ENCODE assay signal across 29 mouse cellular contexts in the genomic region with DNA sequence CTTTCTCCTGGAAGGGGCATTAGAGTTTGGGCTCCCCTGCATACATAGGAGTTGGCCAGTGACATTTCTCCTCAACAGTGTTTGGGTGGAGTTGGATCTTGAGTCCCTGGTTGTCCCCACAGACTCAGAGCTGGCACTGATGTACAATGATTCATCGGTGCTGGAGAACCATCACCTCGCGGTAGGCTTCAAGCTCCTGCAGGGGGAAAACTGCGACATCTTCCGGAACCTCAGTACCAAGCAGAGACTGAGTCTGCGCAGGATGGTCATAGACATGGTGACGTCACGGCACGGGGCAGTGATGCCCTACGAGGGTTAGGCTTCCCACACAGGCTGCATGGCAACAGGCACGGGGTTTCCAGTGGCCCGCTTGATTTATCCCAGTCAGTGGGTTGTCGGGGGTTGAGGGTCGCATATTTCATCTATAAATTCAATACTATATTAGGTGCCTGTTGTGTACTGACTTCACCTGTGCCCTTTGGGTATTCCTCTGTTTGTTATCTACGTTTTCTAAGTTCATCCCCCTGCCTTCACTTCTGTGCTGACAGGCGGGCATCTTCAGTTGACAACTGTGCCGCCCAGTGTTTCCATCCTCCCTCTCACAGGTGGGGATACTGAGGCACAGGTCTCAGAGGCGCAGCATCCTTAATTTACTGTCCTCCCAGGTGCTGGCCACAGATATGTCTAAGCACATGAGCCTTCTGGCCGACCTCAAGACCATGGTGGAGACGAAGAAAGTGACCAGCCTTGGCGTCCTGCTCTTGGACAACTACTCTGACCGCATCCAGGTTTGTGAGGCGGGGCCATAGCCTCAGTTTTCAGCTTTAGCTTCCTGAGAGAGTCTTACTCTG. TPM values are rescaled to one million over a fixed set of nuclear protein-coding genes. Genes with fewer than 3 reads are reported as not detected.
A peak's percentile ranks its signal among the peaks of the same experiment; 100 is the strongest.
DNase-seq lines count a peak whose midpoint lies in the region; ATAC-seq lines count a peak whose summit lies in the region.
"Had no signal": no experiment of that assay in that cellular context is flagged by ENCODE, and none has a peak within 500 bp of the region (broad histone marks: within the 10 kb centered on the region; RNA-seq: fewer than 3 reads in every experiment).

No protein-coding gene starts in this region.

- no peak overlapping the region for H3K9ac ChIP-seq in liver, embryonic 12.5 days
- H3K9ac ChIP-seq: hindbrain, embryonic 13.5 days; limb, embryonic 15.5 days; midbrain, embryonic 13.5 days had no signal

- no peaks in the 10 kb centered on the region for H3K9me3 ChIP-seq in liver, embryonic 12.5 days (replicated peaks)
- H3K9me3 ChIP-seq: forebrain, embryonic 10.5 days; G1E; hindbrain, embryonic 13.5 days; limb, embryonic 15.5 days; megakaryocyte, embryonic 14.5 days; midbrain, embryonic 13.5 days had no signal

- peaks cover 71% of the 10 kb centered on the region for H3K27me3 ChIP-seq in liver, embryonic 12.5 days (replicated peaks)
- H3K27me3 ChIP-seq: Patski had no signal

- no peaks in the 10 kb centered on the region for H3K36me3 ChIP-seq in liver, embryonic 12.5 days
- H3K36me3 ChIP-seq: forebrain, embryonic 10.5 days; G1E; hindbrain, embryonic 13.5 days; limb, embryonic 15.5 days; midbrain, embryonic 13.5 days had no signal

- no peak for ATAC-seq in liver, embryonic 12.5 days
- no peak for ATAC-seq in activated CD4-positive, CD25-positive, alpha-beta regulatory T cell, adult 4 months
- ATAC-seq: midbrain, embryonic 13.5 days; Patski had no signal

- H3K4me3 ChIP-seq in liver, embryonic 12.5 days, result no peak overlapping the region
- H3K4me3 ChIP-seq: forebrain, embryonic 10.5 days; hindbrain, embryonic 13.5 days; limb, embryonic 15.5 days; midbrain, embryonic 13.5 days had no signal

- H3K27ac ChIP-seq in liver, embryonic 12.5 days, result no peak overlapping the region
- H3K27ac ChIP-seq: forebrain, embryonic 10.5 days; hindbrain, embryonic 13.5 days; limb, embryonic 15.5 days; midbrain, embryonic 13.5 days had no signal

- peak; percentile 3 for DNase-seq in gastrocnemius, postnatal 10 days
- no peak for DNase-seq in gastrocnemius, postnatal 14 days
- DNase-seq in liver, result peak; percentile 3
- DNase-seq in thymus, postnatal 4 days, result peak; percentile 6
- DNase-seq in thymus, postnatal 25 days, result no peak
- DNase-seq: adrenal gland, adult 8-10 months; cerebellum, adult 18-20 months; kidney, adult 18-20 months; kidney, postnatal 10 days; left cerebral cortex, postnatal 4 days; lung, adult 18-20 months; thymus, adult 2 months had no signal

- intact Hi-C loops in gastrocnemius, postnatal 14 days (cut with DNase I; ENCODE audit: low total_unique reads), result loop anchor here (5.0 kb wide), 1 partner anchor 36 kb away; no protein-coding TSS in a partner anchor

- 68% methylated on average over 23 of the region's 23 CpGs for WGBS in liver, embryonic 12.5 days (ENCODE audit: insufficient replicate concordance)

- H3K4me1 ChIP-seq in liver, embryonic 12.5 days, result peaks cover 21% of the 10 kb centered on the region

- H3K4me2 ChIP-seq in liver, embryonic 12.5 days, result no peak overlapping the region
- H3K4me2 ChIP-seq: hindbrain, embryonic 13.5 days; limb, embryonic 15.5 days; midbrain, embryonic 13.5 days had no signal

RNA-seq across cellular contexts. Expression of a gene that starts 6.0 kb away (rescaled TPM):
- total RNA-seq in gastrocnemius, postnatal 10 days (2021), result 10 to 100 TPM; 44.6 to 50.4 TPM
- 10 to 100 TPM; 44.3 to 45.1 TPM for total RNA-seq in gastrocnemius, postnatal 14 days (2021)
- polyA plus RNA-seq in liver, embryonic 12.5 days (2016; fragmentation: Nextera tagmentation; extraction: Ambion mirVana), result 3.3 and 3.9 TPM in 2 replicates
- polyA plus RNA-seq in activated CD4-positive, CD25-positive, alpha-beta regulatory T cell, adult 4 months (2017; shearing (Covaris generic)), result 1 to 10 TPM; 3.8 to 5.4 TPM

RNA-seq across cellular contexts. Expression of a gene that starts 12.3 kb away (rescaled TPM):
- 10 to 100 TPM; 30.1 to 31.4 TPM for total RNA-seq in gastrocnemius, postnatal 10 days (2021)
- 10 to 100 TPM; 28.3 to 31.9 TPM for total RNA-seq in gastrocnemius, postnatal 14 days (2021)
- polyA plus RNA-seq in liver, embryonic 12.5 days (2016; fragmentation: Nextera tagmentation; extraction: Ambion mirVana), result 52.2 and 52.7 TPM in 2 replicates
- polyA plus RNA-seq in activated CD4-positive, CD25-positive, alpha-beta regulatory T cell, adult 4 months (2017; shearing (Covaris generic)), result 10 to 100 TPM; 35.6 to 41.7 TPM

RNA-seq across cellular contexts. Expression of a gene that starts 25.0 kb away (rescaled TPM):
- 1 to 10 TPM; 2.5 to 3.0 TPM for total RNA-seq in gastrocnemius, postnatal 10 days (2021)
- total RNA-seq in gastrocnemius, postnatal 14 days (2021), result 1 to 10 TPM; 2.9 to 3.4 TPM
- 0.56 and 0.71 TPM in 2 replicates for polyA plus RNA-seq in liver, embryonic 12.5 days (2016; fragmentation: Nextera tagmentation; extraction: Ambion mirVana)
- polyA plus RNA-seq in activated CD4-positive, CD25-positive, alpha-beta regulatory T cell, adult 4 months (2017; shearing (Covaris generic)), result under 1 TPM; 0.47 to 0.95 TPM

RNA-seq across cellular contexts. Expression of a gene that starts 28.0 kb away (rescaled TPM):
- total RNA-seq in gastrocnemius, postnatal 10 days (2021), result 10 to 100 TPM; 39.4 to 47.2 TPM
- total RNA-seq in gastrocnemius, postnatal 14 days (2021), result 10 to 100 TPM; 23.0 to 27.9 TPM
- polyA plus RNA-seq in liver, embryonic 12.5 days (2016; fragmentation: Nextera tagmentation; extraction: Ambion mirVana), result 23.3 and 27.3 TPM in 2 replicates
- polyA plus RNA-seq in activated CD4-positive, CD25-positive, alpha-beta regulatory T cell, adult 4 months (2017; shearing (Covaris generic)), result 1 to 10 TPM; 3.9 to 5.1 TPM

RNA-seq across cellular contexts. Expression of a gene that starts 30.1 kb away (rescaled TPM):
- total RNA-seq in gastrocnemius, postnatal 10 days (2021), result not detected
- not detected for total RNA-seq in gastrocnemius, postnatal 14 days (2021)
- polyA plus RNA-seq in liver, embryonic 12.5 days (2016; fragmentation: Nextera tagmentation; extraction: Ambion mirVana), result not detected in 2 replicates
- not detected for polyA plus RNA-seq in activated CD4-positive, CD25-positive, alpha-beta regulatory T cell, adult 4 months (2017; shearing (Covaris generic))
- total RNA-seq: adrenal gland, adult 8-10 months; gastrocnemius, adult 18-20 months; heart, postnatal 36 days; layer of hippocampus, adult 18-20 months; layer of hippocampus, postnatal 14 days; left cerebral cortex, adult 8-10 months; left cerebral cortex, postnatal 4 days had no signal
- polyA plus RNA-seq: embryonic facial prominence, embryonic 11.5 days; forebrain, embryonic 10.5 days; heart, embryonic 14.5 days; hindbrain, embryonic 13.5 days; limb, embryonic 15.5 days; midbrain, embryonic 13.5 days; neural tube, embryonic 11.5 days had no signal

Comparison
In these comparisons a context has a peak if more than half of its experiments do, and no peak if none do; other contexts are left out.
1. DNase-seq: peak in gastrocnemius, postnatal 10 days (single experiment), liver (single experiment) and thymus, postnatal 4 days (single experiment); none in gastrocnemius, postnatal 14 days (single experiment) and thymus, postnatal 25 days (single experiment).